Mouse (Mus musculus): Measurements from ENCODE around the gene Cmklr1. TPM values are rescaled to one million over a fixed set of nuclear protein-coding genes. Genes with fewer than 3 reads are reported as not detected.

Gene Cmklr1
- total RNA-seq, 2 experiments from 2014 or later: 2.9 to 4.7 TPM

GRCm38 (mm10) chr5:113610490-113610889, 39.7 kb downstream of the Cmklr1 start:
- Histone ChIP-seq H3K27ac (no peak overlapping the region), H3K4me3 (no peak overlapping the region)
- intact Hi-C loops (cut with DNase I): no loop called here
- TF ChIP-seq CTCF (IDR thresholded peaks at IDR 0.05): no peak
- DNase-seq (ENCODE audit: extremely low spot score in 1 of 2, low spot score in 2 of 2): no peak

- no peak for DNase-seq (ENCODE audit: extremely low spot score in 1 of 2, low spot score in 2 of 2)
- Histone ChIP-seq H3K4me3 (no peak overlapping the region), H3K27ac (no peak overlapping the region)
- intact Hi-C loops (cut with DNase I): no loop called here
- no peak for TF ChIP-seq CTCF (IDR thresholded peaks at IDR 0.05)
Measured at GRCm38 (mm10) chr5:113609891-113610290, 40.3 kb downstream of the Cmklr1 start.

- TF ChIP-seq CTCF (IDR thresholded peaks at IDR 0.05): no peak
- no peak for DNase-seq (ENCODE audit: extremely low spot score in 1 of 2, low spot score in 2 of 2)
- intact Hi-C loops (cut with DNase I): no loop called here
- Histone ChIP-seq H3K27ac (no peak overlapping the region), H3K4me3 (no peak overlapping the region)
Measured at GRCm38 (mm10) chr5:113608511-113608910, 41.7 kb downstream of the Cmklr1 start.

- no peak for DNase-seq (ENCODE audit: extremely low spot score in 1 of 2, low spot score in 2 of 2)
- intact Hi-C loops (cut with DNase I): no loop called here
- Histone ChIP-seq H3K4me3 (no peak overlapping the region), H3K27ac (peak overlapping the region; percentile 26; the same call in 1 of the 2 replicates)
- no peak for TF ChIP-seq CTCF (IDR thresholded peaks at IDR 0.05)
Measured at GRCm38 (mm10) chr5:113607941-113608431, 42.2 kb downstream of the Cmklr1 start.

- H3K27ac ChIP-seq: peak overlapping the region; percentile 10; the same call in 1 of the 2 replicates
- TF ChIP-seq CTCF (IDR thresholded peaks at IDR 0.05): no peak; the same call in 1 of the 2 replicates
Measured at GRCm38 (mm10) chr5:113606961-113607785, 43.1 kb downstream of the Cmklr1 start.

GRCm38 (mm10) chr5:113606121-113606520, 44.1 kb downstream of the Cmklr1 start:
- intact Hi-C loops (cut with DNase I): no loop called here
- H3K27ac ChIP-seq: no peak overlapping the region
- TF ChIP-seq CTCF (IDR thresholded peaks at IDR 0.05): no peak
- no peak for DNase-seq (ENCODE audit: extremely low spot score in 1 of 2, low spot score in 2 of 2)
- no peak overlapping the region for H3K4me3 ChIP-seq

More at GRCm38 (mm10) chr5:113606961-113607785, 43.1 kb downstream of the Cmklr1 start:
- H3K4me3 ChIP-seq: no peak overlapping the region
- DNase-seq (ENCODE audit: extremely low spot score in 1 of 2, low spot score in 2 of 2): no peak
- intact Hi-C loops (cut with DNase I): no loop called here

- intact Hi-C loops (cut with DNase I): no loop called here
- no peak for DNase-seq (ENCODE audit: extremely low spot score in 1 of 2, low spot score in 2 of 2)
Measured at GRCm38 (mm10) chr5:113604758-113605157, 45.5 kb downstream of the Cmklr1 start.

GRCm38 (mm10) chr5:113603471-113603870, 46.8 kb downstream of the Cmklr1 start:
- no peak overlapping the region for H3K27ac ChIP-seq
- intact Hi-C loops (cut with DNase I): no loop called here
- no peak for DNase-seq (ENCODE audit: extremely low spot score in 1 of 2, low spot score in 2 of 2)
- no peak for TF ChIP-seq CTCF (IDR thresholded peaks at IDR 0.05)
- H3K4me3 ChIP-seq: no peak overlapping the region

More at GRCm38 (mm10) chr5:113604758-113605157, 45.5 kb downstream of the Cmklr1 start:
- H3K27ac ChIP-seq: no peak overlapping the region
- TF ChIP-seq CTCF (IDR thresholded peaks at IDR 0.05): no peak
- no peak overlapping the region for H3K4me3 ChIP-seq

- H3K4me3 ChIP-seq: no peak overlapping the region
- no peak overlapping the region for H3K27ac ChIP-seq
- TF ChIP-seq CTCF (IDR thresholded peaks at IDR 0.05): no peak
- no peak for DNase-seq (ENCODE audit: extremely low spot score in 1 of 2, low spot score in 2 of 2)
- intact Hi-C loops (cut with DNase I): no loop called here
Measured at GRCm38 (mm10) chr5:113600803-113601202, 49.4 kb downstream of the Cmklr1 start.

- Histone ChIP-seq H3K27ac (no peak overlapping the region), H3K4me3 (no peak overlapping the region)
- intact Hi-C loops (cut with DNase I): no loop called here
- DNase-seq (ENCODE audit: extremely low spot score in 1 of 2, low spot score in 2 of 2): no peak
- no peak for TF ChIP-seq CTCF (IDR thresholded peaks at IDR 0.05)
Measured at GRCm38 (mm10) chr5:113600181-113600580, 50.0 kb downstream of the Cmklr1 start.

- Histone ChIP-seq H3K27ac (no peak overlapping the region), H3K4me3 (no peak overlapping the region)
- intact Hi-C loops (cut with DNase I): no loop called here
- TF ChIP-seq CTCF (IDR thresholded peaks at IDR 0.05): no peak
- no peak for DNase-seq (ENCODE audit: extremely low spot score in 1 of 2, low spot score in 2 of 2)
Measured at GRCm38 (mm10) chr5:113596780-113597353, 53.4 kb downstream of the Cmklr1 start.

GRCm38 (mm10) chr5:113596252-113596651, 54.0 kb downstream of the Cmklr1 start:
- no peak for DNase-seq (ENCODE audit: extremely low spot score in 1 of 2, low spot score in 2 of 2)
- Histone ChIP-seq H3K4me3 (no peak overlapping the region), H3K27ac (no peak overlapping the region)
- no peak for TF ChIP-seq CTCF (IDR thresholded peaks at IDR 0.05)
- intact Hi-C loops (cut with DNase I): no loop called here

Measured in left cerebral cortex, adult 2 months (tissue).